Mouse (Mus musculus): ENCODE measurements around the gene Hadh.

The Hadh gene

GRCm38 (mm10) chr3:131271559-131272373, at the start of gene Hadh:
Gene Hadh, minus strand, starts transcription at chr3:131272101.
- DNase-seq (ENCODE audit: low spot score) = peak; percentile 84

GRCm38 (mm10) chr3:131320184-131320583, 48.3 kb upstream of the Hadh start:
- DNase-seq (ENCODE audit: low spot score) = peak; percentile 78

GRCm38 (mm10) chr3:131318211-131318610, 46.3 kb upstream of the Hadh start:
- no peak for DNase-seq (ENCODE audit: low spot score)

GRCm38 (mm10) chr3:131317126-131317525, 45.2 kb upstream of the Hadh start:
- no peak for DNase-seq (ENCODE audit: low spot score)

GRCm38 (mm10) chr3:131315957-131316510, 44.1 kb upstream of the Hadh start:
- no peak for DNase-seq (ENCODE audit: low spot score)

GRCm38 (mm10) chr3:131312340-131312739, 40.4 kb upstream of the Hadh start:
- no peak for DNase-seq (ENCODE audit: low spot score)

GRCm38 (mm10) chr3:131310572-131310971, 38.7 kb upstream of the Hadh start:
- no peak for DNase-seq (ENCODE audit: low spot score)

- DNase-seq (ENCODE audit: low spot score) = no peak
These were observed 35.9 kb upstream of the Hadh start for GRCm38 (mm10) chr3:131307811-131308210.

- DNase-seq (ENCODE audit: low spot score) = no peak
These were observed 34.4 kb upstream of the Hadh start for GRCm38 (mm10) chr3:131306255-131306654.

- no peak for DNase-seq (ENCODE audit: low spot score)
These were observed 31.4 kb upstream of the Hadh start for GRCm38 (mm10) chr3:131303320-131303714.

- peak; percentile 90 for DNase-seq (ENCODE audit: low spot score)
These were observed 30.8 kb upstream of the Hadh start, which contains the start of gene Cyp2u1 for GRCm38 (mm10) chr3:131302452-131303319. Gene Cyp2u1, minus strand, starts transcription at chr3:131303227.

- DNase-seq (ENCODE audit: low spot score) = peak; percentile 58
These were observed 28.0 kb upstream of the Hadh start for GRCm38 (mm10) chr3:131299908-131300307.

- DNase-seq (ENCODE audit: low spot score) = no peak
These were observed 27.2 kb upstream of the Hadh start for GRCm38 (mm10) chr3:131299078-131299477.

- no peak for DNase-seq (ENCODE audit: low spot score)
These were observed 25.0 kb upstream of the Hadh start for GRCm38 (mm10) chr3:131296893-131297292.

GRCm38 (mm10) chr3:131295513-131296200, 23.8 kb upstream of the Hadh start:
- DNase-seq (ENCODE audit: low spot score) = peak; percentile 31

GRCm38 (mm10) chr3:131294503-131294902, 22.6 kb upstream of the Hadh start:
- no peak for DNase-seq (ENCODE audit: low spot score)

GRCm38 (mm10) chr3:131292959-131293358, 21.1 kb upstream of the Hadh start:
- no peak for DNase-seq (ENCODE audit: low spot score)

- no peak for DNase-seq (ENCODE audit: low spot score)
These were observed 20.4 kb upstream of the Hadh start for GRCm38 (mm10) chr3:131292349-131292748.

GRCm38 (mm10) chr3:131291890-131292289, 20.0 kb upstream of the Hadh start:
- no peak for DNase-seq (ENCODE audit: low spot score)

GRCm38 (mm10) chr3:131274151-131274550, 2.2 kb upstream of the Hadh start:
- DNase-seq (ENCODE audit: low spot score) = peak; percentile 29

GRCm38 (mm10) chr3:131272374-131273100, 636 bp upstream of the Hadh start:
- no peak for DNase-seq (ENCODE audit: low spot score)
